Mouse (Mus musculus): ENCODE measurements around the gene Acadvl.

GRCm38 (mm10) chr11:69980196-69981140 is 34.7 kb downstream of the Acadvl start:
- TF ChIP-seq CTCF (IDR thresholded peaks at IDR 0.05; ENCODE audit: insufficient read depth, low read length) = no peak
- TF ChIP-seq POLR2A (IDR thresholded peaks at IDR 0.05; ENCODE audit: borderline replicate concordance, extremely low read depth, low read depth, low read length) = peak; percentile 94
